Mouse (Mus musculus): Measurements from ENCODE around the gene Xpc. TPM values are rescaled to one million over a fixed set of nuclear protein-coding genes. Genes with fewer than 3 reads are reported as not detected.

Xpc gene
- 4.0 and 4.3 TPM in 2 replicates for polyA plus RNA-seq (2012; rRNA removed)

DNA sequence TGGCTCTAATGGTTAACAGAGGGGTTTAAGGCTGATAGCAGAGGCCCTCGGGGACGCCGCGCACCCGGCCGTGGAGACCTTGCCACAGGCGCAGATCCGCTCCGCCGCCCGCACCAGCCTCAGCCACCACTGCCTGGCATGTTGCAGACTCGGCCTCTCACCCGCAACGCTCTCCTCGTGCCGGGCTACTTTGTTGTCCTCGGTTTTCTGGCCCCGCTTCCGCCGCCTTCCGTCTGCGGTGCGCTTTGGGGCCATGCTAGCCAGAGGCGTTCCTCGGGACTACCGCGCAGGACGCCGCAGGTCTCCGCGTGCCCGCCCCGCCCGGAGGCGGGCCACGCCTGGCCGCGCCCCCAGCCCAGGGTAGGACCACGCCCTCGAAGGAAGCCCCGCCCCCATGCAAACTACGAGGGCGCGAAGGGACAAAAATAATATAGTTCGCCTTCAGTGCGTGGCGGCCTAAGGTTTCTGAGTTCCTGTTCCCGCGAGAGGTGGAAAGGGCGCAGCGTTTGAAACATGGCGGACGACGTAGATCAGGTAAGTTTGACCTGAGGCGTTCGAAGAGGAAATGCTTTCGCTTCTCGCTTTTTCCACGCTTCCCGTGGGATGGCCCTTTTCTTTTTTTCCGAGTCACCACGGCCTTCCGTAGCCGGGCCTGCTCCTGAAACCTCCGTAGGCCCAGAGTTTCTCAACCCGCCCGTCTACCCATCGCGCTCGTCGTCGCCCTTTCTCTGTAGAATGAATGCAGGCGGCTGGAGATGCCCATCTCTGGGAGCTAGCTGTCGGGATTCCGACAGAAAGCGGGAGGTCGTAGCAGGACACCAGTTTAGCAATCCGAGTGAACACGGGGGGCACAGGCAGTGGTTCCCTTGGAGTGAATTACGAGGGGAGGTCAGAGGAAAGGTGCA is at the start of gene Xpc, which contains the start of gene Lsm3:
TSS of gene Xpc (minus strand) at position 344 of the 905 bp plus-strand sequence.
TSS of gene Lsm3 (plus strand) at position 384 of the 905 bp plus-strand sequence.

DNA sequence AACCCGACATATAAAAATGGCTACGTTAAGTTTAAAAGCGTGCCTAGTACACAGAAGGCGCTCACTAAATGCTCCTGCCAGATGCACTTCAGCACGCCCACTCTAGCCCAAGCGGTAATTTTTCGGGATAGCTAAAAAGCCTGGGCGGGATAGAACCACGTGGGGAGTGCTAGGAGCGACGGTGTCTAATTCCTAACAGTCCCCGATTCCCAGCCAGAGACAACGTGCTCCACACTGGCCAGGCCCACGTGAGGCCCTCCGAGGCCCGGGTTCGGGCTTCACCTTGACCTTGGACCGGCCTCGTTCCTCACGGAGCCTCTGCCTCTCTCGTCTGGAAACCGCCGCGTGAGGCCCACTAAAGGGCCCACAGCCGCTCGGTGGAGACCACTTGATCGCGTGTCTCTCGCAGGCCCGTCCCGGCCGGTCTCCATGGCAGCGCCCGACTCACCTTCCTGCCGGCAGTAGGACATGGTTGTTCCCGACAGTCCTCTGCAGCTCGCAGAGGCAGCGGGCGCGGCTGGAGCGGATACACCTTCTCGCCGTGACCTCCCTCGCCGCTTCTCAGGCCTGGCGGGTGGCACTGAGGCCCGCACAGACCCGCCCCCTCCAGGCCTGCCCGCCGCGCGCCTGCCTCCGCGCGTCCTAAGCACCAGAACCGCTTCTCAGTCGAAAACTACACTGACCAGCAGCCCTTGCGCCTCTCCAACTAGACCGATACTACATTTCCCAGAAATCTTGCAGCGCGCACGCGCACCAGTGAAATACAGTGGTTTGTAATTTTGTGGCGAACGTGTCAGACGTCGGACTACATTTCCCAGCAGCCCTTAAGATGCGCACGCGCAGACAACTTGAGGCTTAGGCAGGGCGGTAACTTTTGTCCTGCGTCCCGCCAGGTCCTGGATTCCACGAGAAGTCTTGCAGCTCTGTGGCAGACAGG is 42.6 kb downstream of the Xpc start, which contains the start of the genes Chchd4 and Tmem43:
TSS of gene Chchd4 (minus strand) at position 679 of the 937 bp plus-strand sequence.
TSS of gene Tmem43 (plus strand) at position 836 of the 937 bp plus-strand sequence.

Other genes with a start within 250 kb of the Xpc start
- gene Wnt7a, start 104.5 kb downstream of the Xpc start, polyA plus RNA-seq (2012; rRNA removed) = 0.01 TPM in 2 replicates
- gene Chchd4, start 42.3 kb downstream of the Xpc start, polyA plus RNA-seq (2012; rRNA removed) = 4.5 TPM in 2 replicates
- gene Tmem43, start 42.2 kb downstream of the Xpc start, polyA plus RNA-seq (2012; rRNA removed) = 7.7 and 8.6 TPM in 2 replicates
- 46.6 and 47.8 TPM in 2 replicates for gene Lsm3, start within 50 bp of the Xpc start, polyA plus RNA-seq (2012; rRNA removed)
- 12.7 and 15.6 TPM in 2 replicates for gene Slc6a6, start 168.2 kb upstream of the Xpc start, polyA plus RNA-seq (2012; rRNA removed)

Data from liver, embryonic 18 days (tissue).